Comparison of ENCODE assay signal across 15 mouse cellular contexts in genomic region chr11:46578771-46579281, GRCm38 (mm10). TPM values are rescaled to one million over a fixed set of nuclear protein-coding genes. Genes with fewer than 3 reads are reported as not detected.
DNase-seq lines count a peak whose midpoint lies in the region; ATAC-seq lines count a peak whose summit lies in the region.
"Had no signal": no experiment of that assay in that cellular context is flagged by ENCODE, and none has a peak within 500 bp of the region (broad histone marks: within the 10 kb centered on the region; RNA-seq: fewer than 3 reads in every experiment).

No protein-coding gene starts in this region.

- DNase-seq in NIH3T3 (ENCODE audit: low read depth) = peak; percentile 8
- peak; percentile 77 to 90 for DNase-seq in adrenal gland, adult (ENCODE audit: inconsistent age in 2 of 2, low spot score in 1 of 2)
- peak; percentile 66 for DNase-seq in induced T-regulatory cell, adult 2 months (ENCODE audit: low read depth)
- peak; percentile 70 to 75 for DNase-seq in kidney, postnatal 36 days
- no peak for DNase-seq in hindbrain, embryonic 11.5 days (ENCODE audit: low spot score)
- DNase-seq in cerebellum, adult 8-10 months = no peak
- DNase-seq in frontal cortex, postnatal 36 days (ENCODE audit: low spot score in 2 of 2) = no peak
- DNase-seq: cerebellum, postnatal 25 days; spleen, adult 18-20 months had no signal

- WGBS in hindbrain, embryonic 11.5 days = 70% methylated on average over 5 of the region's 5 CpGs

- no peak overlapping the region for H3K4me3 ChIP-seq in hindbrain, embryonic 11.5 days (ENCODE audit: low read depth, low read length)
- H3K4me3 ChIP-seq: forebrain, embryonic 15.5 days; hindbrain, embryonic 12.5 days; midbrain, embryonic 12.5 days had no signal

- no peaks in the 10 kb centered on the region for H3K9me3 ChIP-seq in hindbrain, embryonic 11.5 days (ENCODE audit: control insufficient read depth, low read length)
- H3K9me3 ChIP-seq: forebrain, embryonic 15.5 days; G1E; hindbrain, embryonic 12.5 days; midbrain, embryonic 12.5 days had no signal

- no peak overlapping the region for H3K4me2 ChIP-seq in hindbrain, embryonic 11.5 days (replicated peaks; ENCODE audit: low read depth, low read length)
- H3K4me2 ChIP-seq: forebrain, embryonic 15.5 days; hindbrain, embryonic 12.5 days; midbrain, embryonic 12.5 days had no signal

- no peaks in the 10 kb centered on the region for H3K36me3 ChIP-seq in hindbrain, embryonic 11.5 days (ENCODE audit: control insufficient read depth, insufficient read depth, low read length)
- H3K36me3 ChIP-seq: forebrain, embryonic 15.5 days; G1E; hindbrain, embryonic 12.5 days; midbrain, embryonic 12.5 days had no signal

- H3K9ac ChIP-seq in hindbrain, embryonic 11.5 days (ENCODE audit: low read depth, low read length) = no peak overlapping the region
- H3K9ac ChIP-seq: forebrain, embryonic 15.5 days; hindbrain, embryonic 12.5 days; midbrain, embryonic 12.5 days had no signal

- no peak for ATAC-seq in hindbrain, embryonic 11.5 days (ENCODE audit: low FRiP score)
- ATAC-seq: forebrain, embryonic 15.5 days had no signal

- no peaks in the 10 kb centered on the region for H3K27me3 ChIP-seq in hindbrain, embryonic 11.5 days (ENCODE audit: control insufficient read depth, insufficient read depth, low read length)
- H3K27me3 ChIP-seq: forebrain, embryonic 15.5 days; hindbrain, embryonic 12.5 days; midbrain, embryonic 12.5 days had no signal

- no peak overlapping the region for H3K27ac ChIP-seq in hindbrain, embryonic 11.5 days (ENCODE audit: low read depth, low read length)
- H3K27ac ChIP-seq: forebrain, embryonic 15.5 days; hindbrain, embryonic 12.5 days; midbrain, embryonic 12.5 days had no signal

- H3K4me1 ChIP-seq in hindbrain, embryonic 11.5 days (replicated peaks; ENCODE audit: control insufficient read depth, insufficient read depth, low read length) = no peaks in the 10 kb centered on the region
- H3K4me1 ChIP-seq: forebrain, embryonic 15.5 days; hindbrain, embryonic 12.5 days; midbrain, embryonic 12.5 days had no signal

RNA-seq across cellular contexts. Expression of gene BC053393, which starts 7.5 kb away (rescaled TPM):
- not detected in 2 replicates for polyA plus RNA-seq in hindbrain, embryonic 11.5 days (2014; fragmentation: Nextera tagmentation; extraction: Ambion mirVana)
- polyA plus RNA-seq: forebrain, embryonic 15.5 days; G1E; hindbrain, embryonic 12.5 days; liver, embryonic 16.5 days; midbrain, embryonic 12.5 days; neural tube, embryonic 14.5 days had no signal

RNA-seq across cellular contexts. Expression of gene Dppa1, which starts 50.2 kb away (rescaled TPM):
- polyA plus RNA-seq in hindbrain, embryonic 11.5 days (2014; fragmentation: Nextera tagmentation; extraction: Ambion mirVana) = not detected in 2 replicates
- polyA plus RNA-seq: forebrain, embryonic 15.5 days; G1E; hindbrain, embryonic 12.5 days; liver, embryonic 16.5 days; midbrain, embryonic 12.5 days; neural tube, embryonic 14.5 days had no signal

RNA-seq across cellular contexts. Expression of gene Gm12169, which starts 54.8 kb away (rescaled TPM):
- polyA plus RNA-seq in hindbrain, embryonic 11.5 days (2014; fragmentation: Nextera tagmentation; extraction: Ambion mirVana) = not detected in 2 replicates
- polyA plus RNA-seq: forebrain, embryonic 15.5 days; G1E; hindbrain, embryonic 12.5 days; liver, embryonic 16.5 days; midbrain, embryonic 12.5 days; neural tube, embryonic 14.5 days had no signal

Comparison
In these comparisons a context has a peak if more than half of its experiments do, and no peak if none do; other contexts are left out.
1. DNase-seq: peak in NIH3T3 (single experiment), adrenal gland, adult (2 of 2), induced T-regulatory cell, adult 2 months (single experiment) and kidney, postnatal 36 days (2 of 2); none in hindbrain, embryonic 11.5 days (single experiment), cerebellum, adult 8-10 months (single experiment) and frontal cortex, postnatal 36 days (0 of 2).